Mouse (Mus musculus) embryonic facial prominence, embryonic 14.5 days (tissue): ENCODE measurements at regions not wholly inside any gene's neighbourhood (a gene's known extent, or its start where the extent isn't known, plus 50 kb on each side); places are given as distances from the start of the nearest gene placed in this dataset.

Source experiments
- ATAC-seq: fragments of 200-750 bp; cut with Nextera tagmentation; 2 replicates; pipeline ENCODE4 v1.8.0; 2017; ENCODE audit warnings: low read depth, moderate number of reproducible peaks, moderate TSS enrichment
- DNase-seq: peaks from one replicate; pipeline ENCODE4 v3.0.0-alpha.2; 2015; ENCODE audit warnings: low spot score
- H3K27ac ChIP-seq: fragments of 300-500 bp; sonication (generic); replicated peaks from 2 replicates; pipeline ENCODE4 v1.5.1; 2014; ENCODE audit warnings: low read depth, mild to moderate bottlenecking, low read length, moderate library complexity
- H3K27me3 ChIP-seq: fragments of 300-500 bp; sonication (generic); replicated peaks from 2 replicates; pipeline ENCODE4 v1.6.1; 2014; ENCODE audit warnings: low read length; ENCODE audit not compliant: control insufficient read depth, insufficient read depth
- H3K36me3 ChIP-seq: fragments of 300-500 bp; sonication (generic); 2 replicates; pipeline ENCODE4 v1.6.1; 2014; ENCODE audit warnings: low read length, mixed read lengths; ENCODE audit not compliant: control insufficient read depth, insufficient read depth
- H3K4me1 ChIP-seq: fragments of 300-500 bp; sonication (generic); 2 replicates; pipeline ENCODE4 v1.6.1; 2014; ENCODE audit warnings: antibody characterized with exemption, low read length; ENCODE audit not compliant: control insufficient read depth, insufficient read depth
- H3K4me2 ChIP-seq: fragments of 300-500 bp; sonication (generic); 2 replicates; pipeline ENCODE4 v1.6.1; 2014; ENCODE audit warnings: low read depth, mild to moderate bottlenecking, low read length, moderate library complexity, mixed read lengths
- H3K4me3 ChIP-seq: fragments of 300-500 bp; sonication (generic); 2 replicates; pipeline ENCODE4 v1.5.1; 2014; ENCODE audit warnings: low read depth, mild to moderate bottlenecking, low read length
- H3K9ac ChIP-seq: fragments of 300-500 bp; sonication (generic); 2 replicates; pipeline ENCODE4 v1.6.1; 2014; ENCODE audit warnings: low read depth, mild to moderate bottlenecking, low read length, moderate library complexity, mixed read lengths
- H3K9me3 ChIP-seq: fragments of 300-500 bp; sonication (generic); 2 replicates; pipeline ENCODE4 v1.6.1; 2016; ENCODE audit warnings: low read length; ENCODE audit not compliant: control insufficient read depth
- WGBS: fragments of 180-500 bp; shearing (Covaris S2); extraction: QIAGEN DNeasy Blood & Tissue Kit; methylation state at CpG from one replicate; pipeline ENCODE4 v1.1.7; 2014; 5-methylcytosine and 5-hydroxymethylcytosine counted together

DNA sequence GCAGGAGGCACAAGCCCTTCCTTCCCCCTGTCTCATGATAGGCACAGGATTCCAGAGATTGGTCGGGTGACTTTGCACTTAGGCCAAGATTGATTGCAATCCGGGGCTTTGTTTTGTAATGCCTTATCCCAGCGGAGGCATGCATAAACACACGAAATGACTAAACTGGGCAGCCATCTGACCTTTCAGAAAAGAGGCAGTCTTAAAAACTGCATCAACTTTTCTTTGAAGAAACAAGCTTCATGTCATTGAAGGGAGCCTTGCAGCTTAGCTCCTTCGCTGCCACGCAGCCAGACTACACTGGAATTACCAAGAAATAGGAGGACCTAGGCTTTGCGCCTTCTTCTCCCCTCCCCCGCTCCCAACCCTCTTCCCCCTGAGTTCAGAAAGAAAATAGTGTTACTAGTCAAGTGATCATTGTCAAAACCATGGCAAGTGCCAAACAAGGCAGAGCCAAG is 67.7 kb upstream of the BC052040 start:
- H3K36me3 ChIP-seq: no peaks in the 10 kb centered on the region
- H3K4me3 ChIP-seq: no peak overlapping the region
- peak overlapping the region; percentile 16; the same call in 1 of the 2 replicates for H3K27ac ChIP-seq
- peaks cover 13% of the 10 kb centered on the region for H3K4me1 ChIP-seq
- H3K27me3 ChIP-seq: no peaks in the 10 kb centered on the region
- WGBS: 17% methylated on average over 8 of the region's 8 CpGs
- no peak for ATAC-seq
- peak overlapping the region; percentile 16; the same call in 1 of the 2 replicates for H3K4me2 ChIP-seq
- H3K9ac ChIP-seq: no peak overlapping the region
- peak; percentile 24 for DNase-seq
- H3K9me3 ChIP-seq: no peaks in the 10 kb centered on the region

DNA sequence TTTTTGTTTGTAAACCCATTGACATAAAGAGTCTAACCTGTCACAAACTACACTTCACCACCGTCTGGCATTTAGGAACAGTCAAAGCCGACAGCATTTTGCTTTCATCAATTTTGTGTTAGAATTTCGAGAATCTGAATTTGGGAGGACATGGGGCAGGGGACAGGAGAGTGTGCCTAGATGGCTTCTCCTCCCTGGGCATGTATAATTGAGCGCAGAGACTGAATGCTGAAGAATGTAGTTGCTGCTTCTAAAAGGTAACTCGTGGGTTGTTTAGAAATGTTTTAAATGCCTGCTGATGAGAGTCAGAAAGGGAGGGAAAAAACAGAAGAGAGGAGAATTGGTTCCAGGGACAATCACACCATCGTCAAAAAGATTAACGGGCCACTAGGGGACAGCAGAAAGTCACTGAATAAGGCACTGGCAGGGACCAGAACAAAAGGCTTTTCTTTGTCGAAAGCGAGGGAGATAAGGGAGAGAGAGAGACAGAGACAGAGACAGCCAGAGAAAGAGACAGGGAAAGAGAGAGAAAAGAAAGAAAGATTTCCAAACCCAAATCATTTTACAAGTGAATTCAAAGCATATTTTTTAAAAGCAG is 66.6 kb upstream of the BC052040 start:
- no peak for ATAC-seq
- WGBS: 14% methylated on average over 9 of the region's 9 CpGs

DNA sequence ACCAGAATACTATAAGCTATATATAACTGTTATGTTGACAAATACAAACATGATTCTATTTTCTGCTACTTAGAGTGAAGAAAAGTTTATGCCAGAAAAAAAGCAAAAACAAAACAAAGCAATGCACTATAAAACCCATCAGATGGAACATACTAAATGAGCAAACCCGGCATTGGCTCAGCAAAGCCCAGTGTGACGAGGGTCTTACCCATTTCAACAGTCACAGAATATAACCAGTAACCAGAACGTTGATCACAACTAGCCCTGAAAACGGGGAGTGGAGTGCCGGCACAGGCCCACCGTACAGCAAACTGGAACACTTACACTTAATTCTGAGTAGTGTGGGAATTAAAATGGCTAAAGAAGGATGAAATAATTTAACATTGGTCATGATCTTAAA is 66.0 kb upstream of the BC052040 start:
- no peak overlapping the region for H3K9ac ChIP-seq
- H3K27ac ChIP-seq: no peak overlapping the region
- no peaks in the 10 kb centered on the region for H3K9me3 ChIP-seq
- H3K4me2 ChIP-seq: no peak overlapping the region
- H3K4me3 ChIP-seq: no peak overlapping the region
- no peak for ATAC-seq
- no peaks in the 10 kb centered on the region for H3K27me3 ChIP-seq
- 66% methylated on average over 6 of the region's 6 CpGs for WGBS
- DNase-seq: no peak
- no peaks in the 10 kb centered on the region for H3K36me3 ChIP-seq
- H3K4me1 ChIP-seq: peaks cover 13% of the 10 kb centered on the region

More for the DNA sequence above, 66.6 kb upstream of the BC052040 start:
- DNase-seq: peak; percentile 76
- Histone ChIP-seq H3K4me1 (peaks cover 13% of the 10 kb centered on the region), H3K4me2 (peak overlapping the region; percentile 13; the same call in 1 of the 2 replicates), H3K27me3 (no peaks in the 10 kb centered on the region), H3K9ac (no peak overlapping the region), H3K36me3 (no peaks in the 10 kb centered on the region), H3K27ac (no peak overlapping the region), H3K4me3 (no peak overlapping the region), H3K9me3 (no peaks in the 10 kb centered on the region)

DNA sequence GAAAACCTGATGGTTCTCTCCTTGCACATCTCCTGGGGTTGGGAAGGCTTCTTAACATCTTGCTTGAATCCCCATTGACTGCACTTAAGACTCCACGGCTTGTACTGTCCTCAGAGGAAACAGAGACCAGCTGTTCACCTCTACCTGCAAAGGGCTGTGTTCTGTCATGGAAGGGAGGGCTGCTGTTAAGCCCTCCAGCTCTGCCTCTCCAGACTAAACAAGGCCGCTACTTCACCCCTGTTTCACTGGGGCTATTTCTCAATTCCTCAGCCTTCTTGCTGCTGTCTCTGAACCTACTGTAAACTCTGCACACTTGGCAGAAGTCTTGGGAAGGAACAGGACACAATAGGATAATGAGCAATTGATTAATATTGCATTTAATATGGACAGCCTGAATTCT is 64.7 kb upstream of the BC052040 start:
- H3K4me3 ChIP-seq: no peak overlapping the region
- no peak overlapping the region for H3K9ac ChIP-seq

DNA sequence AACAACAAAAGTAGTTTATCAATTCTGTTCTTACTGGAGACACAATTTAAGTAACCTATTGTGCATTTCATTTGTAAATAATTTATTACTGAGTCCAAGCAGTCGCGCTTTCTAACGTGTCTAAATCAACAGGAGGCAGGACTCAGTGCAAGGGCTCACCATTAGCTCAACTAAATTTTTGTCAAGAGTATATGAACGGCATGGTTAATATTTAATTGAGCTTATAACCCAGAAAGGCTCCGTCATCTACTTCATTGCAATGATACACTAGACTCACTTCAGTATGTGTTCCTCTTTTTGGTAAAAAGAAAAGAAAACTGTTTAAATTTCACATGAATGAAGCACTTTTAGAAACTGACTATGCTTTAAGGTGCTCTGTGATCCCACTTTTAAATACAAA is 61.5 kb upstream of the BC052040 start:
- Histone ChIP-seq H3K27me3 (0 out of 2 replicates have a peak, but pooled peaks cover 3% of the 10 kb centered on the region), H3K9me3 (no peaks in the 10 kb centered on the region), H3K4me2 (no peak overlapping the region), H3K36me3 (no peaks in the 10 kb centered on the region), H3K27ac (no peak overlapping the region), H3K9ac (no peak overlapping the region), H3K4me3 (no peak overlapping the region), H3K4me1 (no peaks in the 10 kb centered on the region)
- DNase-seq (no peak), ATAC-seq (no peak)
- WGBS: 80% methylated on average over 5 of the region's 5 CpGs

More for the DNA sequence above, 64.7 kb upstream of the BC052040 start:
- Histone ChIP-seq H3K4me1 (peaks cover 10% of the 10 kb centered on the region), H3K4me2 (no peak overlapping the region), H3K27ac (no peak overlapping the region), H3K27me3 (0 out of 2 replicates have a peak, but pooled peaks cover 3% of the 10 kb centered on the region), H3K36me3 (no peaks in the 10 kb centered on the region), H3K9me3 (no peaks in the 10 kb centered on the region)
- ATAC-seq: peak; percentile 70; the same call in 1 of the 2 replicates
- WGBS: 34% methylated on average over 2 of the region's 2 CpGs
- DNase-seq: peak; percentile 41

DNA sequence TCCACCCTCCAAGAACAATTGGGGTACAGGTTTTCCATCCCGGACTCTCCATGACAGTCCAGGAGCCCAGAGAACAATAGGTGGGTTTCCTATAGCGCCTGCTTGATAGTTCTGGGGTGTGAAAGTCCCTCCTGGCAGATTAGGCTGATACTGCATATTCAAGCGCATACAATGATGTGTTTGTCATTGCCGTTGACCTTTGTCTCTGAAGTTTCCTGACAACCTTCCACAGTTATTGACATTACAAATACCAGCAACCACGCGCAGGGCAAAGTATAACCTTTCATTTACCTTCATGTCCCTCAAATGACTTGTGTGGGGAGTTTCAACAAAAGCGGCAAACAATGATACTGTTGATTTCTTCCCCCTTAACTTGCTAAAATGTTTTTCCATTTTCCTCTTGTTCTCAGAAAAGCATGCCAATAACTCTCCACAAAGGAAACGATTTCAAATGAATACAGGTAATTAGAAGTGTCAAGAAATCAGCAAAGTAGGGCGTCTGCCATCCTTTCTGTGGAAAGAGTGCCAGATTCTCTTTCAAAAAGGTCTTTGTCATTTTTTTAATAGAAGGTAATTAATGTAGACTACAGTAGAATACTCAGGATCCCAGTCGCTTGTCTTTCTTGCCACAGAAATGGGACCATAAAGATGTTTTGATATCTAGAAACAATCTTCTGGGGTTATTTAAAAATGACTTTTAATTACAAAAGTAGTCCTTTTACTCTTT is 60.9 kb upstream of the BC052040 start:
- H3K9me3 ChIP-seq: no peaks in the 10 kb centered on the region
- no peak overlapping the region for H3K4me2 ChIP-seq
- ATAC-seq: no peak
- H3K9ac ChIP-seq: no peak overlapping the region
- no peak for DNase-seq
- H3K4me3 ChIP-seq: no peak overlapping the region
- WGBS: 39% methylated on average over 10 of the region's 10 CpGs
- 0 out of 2 replicates have a peak, but pooled peaks cover 3% of the 10 kb centered on the region for H3K27me3 ChIP-seq
- H3K36me3 ChIP-seq: no peaks in the 10 kb centered on the region
- H3K27ac ChIP-seq: no peak overlapping the region
- H3K4me1 ChIP-seq: no peaks in the 10 kb centered on the region

DNA sequence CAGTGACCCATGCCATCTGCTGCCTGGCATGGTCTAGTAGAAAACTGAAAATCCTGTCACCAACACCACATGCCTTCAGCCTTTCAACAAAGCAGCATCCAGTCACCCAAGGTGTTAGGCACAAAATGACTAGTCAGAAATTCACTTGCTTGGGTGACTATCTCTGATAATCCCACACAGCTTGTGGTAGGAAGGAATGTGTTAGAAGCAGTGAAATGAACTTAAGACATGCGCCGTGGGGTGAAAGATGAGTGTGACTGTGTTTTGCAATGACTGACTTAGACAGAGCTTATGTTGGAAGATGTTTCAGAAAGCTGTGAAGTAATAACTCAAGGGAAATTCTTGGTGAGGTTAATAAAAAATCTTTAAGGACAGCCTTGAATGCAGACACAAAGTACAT is 51.6 kb upstream of the BC052040 start:
- ATAC-seq: no peak

More for the DNA sequence above, 51.6 kb upstream of the BC052040 start:
- no peaks in the 10 kb centered on the region for H3K27me3 ChIP-seq
- H3K27ac ChIP-seq: no peak overlapping the region
- H3K9me3 ChIP-seq: no peaks in the 10 kb centered on the region
- no peaks in the 10 kb centered on the region for H3K36me3 ChIP-seq
- H3K4me3 ChIP-seq: no peak overlapping the region
- no peak for DNase-seq
- 85% methylated on average over 2 of the region's 2 CpGs for WGBS
- no peaks in the 10 kb centered on the region for H3K4me1 ChIP-seq
- H3K9ac ChIP-seq: no peak overlapping the region
- no peak overlapping the region for H3K4me2 ChIP-seq
